Mouse (Mus musculus) embryonic facial prominence, embryonic 11.5 days (tissue): ENCODE results near the gene Slc27a4. TPM values are rescaled to one million over a fixed set of nuclear protein-coding genes. Genes with fewer than 3 reads are reported as not detected.

Source experiments
- ATAC-seq: fragments of 200-750 bp; cut with Nextera tagmentation; replicated peaks from 2 replicates; pipeline ENCODE4 v1.8.0; 2017; ENCODE audit warnings: low read depth; ENCODE audit not compliant: insufficient number of reproducible peaks, low FRiP score, low TSS enrichment
- DNase-seq: peaks from one replicate; pipeline ENCODE4 v3.0.0-alpha.2; 2015; ENCODE audit warnings: low spot score
- H3K27ac ChIP-seq: fragments of 300-500 bp; sonication (generic); replicated peaks from 2 replicates; pipeline ENCODE4 v1.5.1; 2014; ENCODE audit warnings: mild to moderate bottlenecking, low read depth, low read length, control low read depth
- H3K27me3 ChIP-seq: fragments of 300-500 bp; sonication (generic); 2 replicates; pipeline ENCODE4 v1.6.1; 2014; ENCODE audit warnings: mild to moderate bottlenecking, low read length, moderate library complexity, mixed read lengths; ENCODE audit not compliant: control insufficient read depth, insufficient read depth
- H3K36me3 ChIP-seq: fragments of 300-500 bp; sonication (generic); replicated peaks from 2 replicates; pipeline ENCODE4 v1.6.1; 2014; ENCODE audit warnings: low read depth, mild to moderate bottlenecking, low read length, moderate library complexity, mixed read lengths; ENCODE audit not compliant: control insufficient read depth, insufficient read depth
- H3K4me1 ChIP-seq: fragments of 300-500 bp; sonication (generic); 2 replicates; pipeline ENCODE4 v1.6.1; 2014; ENCODE audit warnings: low read length, mixed read lengths; ENCODE audit not compliant: control insufficient read depth, insufficient read depth
- H3K4me2 ChIP-seq: fragments of 300-500 bp; sonication (generic); 2 replicates; pipeline ENCODE4 v1.6.1; 2014; ENCODE audit warnings: low read depth, mild to moderate bottlenecking, control low read depth, low read length, moderate library complexity
- H3K4me3 ChIP-seq: fragments of 300-500 bp; sonication (generic); 2 replicates; pipeline ENCODE4 v1.5.1; 2014; ENCODE audit warnings: low read depth, low read length, control low read depth
- H3K9ac ChIP-seq: fragments of 300-500 bp; sonication (generic); replicated peaks from 2 replicates; pipeline ENCODE4 v1.6.1; 2014; ENCODE audit warnings: mild to moderate bottlenecking, control low read depth, low read length
- H3K9me3 ChIP-seq: fragments of 300-500 bp; sonication (generic); replicated peaks from 2 replicates; pipeline ENCODE4 v1.6.1; 2016; ENCODE audit warnings: mild to moderate bottlenecking, low read length, inconsistent platforms, mixed read lengths; ENCODE audit not compliant: control insufficient read depth
- WGBS: fragments of 180-500 bp; shearing (Covaris S2); extraction: QIAGEN DNeasy Blood & Tissue Kit; methylation state at CpG from one replicate; pipeline ENCODE4 v1.1.7; 2014; 5-methylcytosine and 5-hydroxymethylcytosine counted together
- polyA plus RNA-seq: library from polyadenylated mRNA; unstranded; fragments of >200 nt; fragmentation: Nextera tagmentation; extraction: Ambion mirVana; gene quantifications from 2 replicates; pipeline ENCODE4 v1.2.1, GENCODE M21; 2014

The Slc27a4 gene
- polyA plus RNA-seq, 1 experiment from 2014 or later, result 11.0 TPM

- Histone ChIP-seq H3K9me3 (no peaks in the 10 kb centered on the region), H3K27me3 (peaks cover 45% of the 10 kb centered on the region), H3K27ac (0 out of 2 replicates have a peak overlapping the region, but pooled peaks have one; percentile 28), H3K4me1 (no peaks in the 10 kb centered on the region; the same call in 1 of the 2 replicates), H3K4me2 (peak overlapping the region; percentile 61), H3K9ac (peak overlapping the region; percentile 61), H3K4me3 (peak overlapping the region; percentile 28), H3K36me3 (peaks cover 4% of the 10 kb centered on the region)
- 1% methylated on average over 25 of the region's 25 CpGs for WGBS
- no peak for ATAC-seq
- DNase-seq, result peak; percentile 16
Measured at GRCm38 (mm10) chr2:29845636-29846035, 43.2 kb downstream of the Slc27a4 start.

GRCm38 (mm10) chr2:29846061-29846853 is 43.8 kb downstream of the Slc27a4 start:
- peak overlapping the region; percentile 61 for H3K4me2 ChIP-seq
- ATAC-seq (peak; percentile 29; the same call in 1 of the 2 replicates), DNase-seq (peak; percentile 49)
- peak overlapping the region; percentile 61 for H3K9ac ChIP-seq
- peak overlapping the region; percentile 28 for H3K4me3 ChIP-seq
- H3K4me1 ChIP-seq, result no peaks in the 10 kb centered on the region; the same call in 1 of the 2 replicates
- H3K9me3 ChIP-seq, result no peaks in the 10 kb centered on the region
- 0 out of 2 replicates have a peak overlapping the region, but pooled peaks have one; percentile 28 for H3K27ac ChIP-seq
- H3K27me3 ChIP-seq, result peaks cover 45% of the 10 kb centered on the region
- peaks cover 4% of the 10 kb centered on the region for H3K36me3 ChIP-seq
- WGBS, result 2% methylated on average over 45 of the region's 47 CpGs

- H3K4me2 ChIP-seq, result no peak overlapping the region
- no peak overlapping the region for H3K27ac ChIP-seq
- no peak overlapping the region for H3K9ac ChIP-seq
- no peaks in the 10 kb centered on the region for H3K9me3 ChIP-seq
- no peaks in the 10 kb centered on the region; the same call in 1 of the 2 replicates for H3K4me1 ChIP-seq
- DNase-seq (no peak), ATAC-seq (no peak)
- 42% methylated on average over 3 of the region's 3 CpGs for WGBS
- H3K36me3 ChIP-seq, result peaks cover 4% of the 10 kb centered on the region
- peaks cover 45% of the 10 kb centered on the region for H3K27me3 ChIP-seq
- H3K4me3 ChIP-seq, result no peak overlapping the region
Measured at GRCm38 (mm10) chr2:29846911-29847310, 44.5 kb downstream of the Slc27a4 start.

- Histone ChIP-seq H3K4me1 (no peaks in the 10 kb centered on the region; the same call in 1 of the 2 replicates), H3K36me3 (no peaks in the 10 kb centered on the region), H3K9me3 (no peaks in the 10 kb centered on the region), H3K4me2 (no peak overlapping the region), H3K27me3 (peaks cover 35% of the 10 kb centered on the region), H3K27ac (no peak overlapping the region), H3K4me3 (no peak overlapping the region), H3K9ac (no peak overlapping the region)
- no peak for ATAC-seq
- DNase-seq, result no peak
- 74% methylated on average over 8 of the region's 8 CpGs for WGBS
Measured at GRCm38 (mm10) chr2:29849041-29849440, 46.6 kb downstream of the Slc27a4 start.

- Histone ChIP-seq H3K27me3 (peaks cover 26% of the 10 kb centered on the region), H3K4me1 (no peaks in the 10 kb centered on the region; the same call in 1 of the 2 replicates), H3K9ac (no peak overlapping the region), H3K27ac (no peak overlapping the region), H3K9me3 (no peaks in the 10 kb centered on the region), H3K36me3 (no peaks in the 10 kb centered on the region), H3K4me2 (no peak overlapping the region), H3K4me3 (no peak overlapping the region)
- ATAC-seq, result no peak
- DNase-seq, result no peak
- WGBS, result 58% methylated on average over 5 of the region's 5 CpGs
Measured at GRCm38 (mm10) chr2:29849841-29850480, 47.5 kb downstream of the Slc27a4 start.

GRCm38 (mm10) chr2:29852957-29853485 is 50.6 kb downstream of the Slc27a4 start:
- no peak overlapping the region for H3K27ac ChIP-seq
- H3K36me3 ChIP-seq, result no peaks in the 10 kb centered on the region
- no peak overlapping the region for H3K9ac ChIP-seq
- no peaks in the 10 kb centered on the region for H3K4me1 ChIP-seq
- WGBS, result 50% methylated on average over 4 of the region's 4 CpGs
- peaks cover 3% of the 10 kb centered on the region; the same call in 1 of the 2 replicates for H3K27me3 ChIP-seq
- DNase-seq, result no peak
- ATAC-seq, result no peak
- no peak overlapping the region for H3K4me2 ChIP-seq
- H3K9me3 ChIP-seq, result no peaks in the 10 kb centered on the region
- H3K4me3 ChIP-seq, result no peak overlapping the region

GRCm38 (mm10) chr2:29853736-29854135 is 51.3 kb downstream of the Slc27a4 start:
- Histone ChIP-seq H3K9ac (no peak overlapping the region), H3K36me3 (no peaks in the 10 kb centered on the region), H3K9me3 (no peaks in the 10 kb centered on the region), H3K27me3 (no peaks in the 10 kb centered on the region), H3K27ac (no peak overlapping the region), H3K4me2 (no peak overlapping the region), H3K4me3 (no peak overlapping the region), H3K4me1 (no peaks in the 10 kb centered on the region)
- WGBS, result 72% methylated on average over 5 of the region's 5 CpGs
- ATAC-seq (no peak), DNase-seq (no peak)
